Mouse (Mus musculus) embryonic fibroblast, embryonic 13.5 days (primary cell): ENCODE measurements around the gene Olfr798.

Experiments used
- CTCF ChIP-seq: IDR thresholded peaks from 2 replicates; pipeline ENCODE4 v1.5.1; 2011; ENCODE audit warnings: mild to moderate bottlenecking, control low read depth, low read length, moderate library complexity, borderline replicate concordance; ENCODE audit not compliant: insufficient read depth
- POLR2A ChIP-seq: IDR thresholded peaks from 2 replicates; pipeline ENCODE4 v1.6.1; 2011; ENCODE audit warnings: low read depth, mild to moderate bottlenecking, control low read depth, low read length, moderate library complexity

DNA sequence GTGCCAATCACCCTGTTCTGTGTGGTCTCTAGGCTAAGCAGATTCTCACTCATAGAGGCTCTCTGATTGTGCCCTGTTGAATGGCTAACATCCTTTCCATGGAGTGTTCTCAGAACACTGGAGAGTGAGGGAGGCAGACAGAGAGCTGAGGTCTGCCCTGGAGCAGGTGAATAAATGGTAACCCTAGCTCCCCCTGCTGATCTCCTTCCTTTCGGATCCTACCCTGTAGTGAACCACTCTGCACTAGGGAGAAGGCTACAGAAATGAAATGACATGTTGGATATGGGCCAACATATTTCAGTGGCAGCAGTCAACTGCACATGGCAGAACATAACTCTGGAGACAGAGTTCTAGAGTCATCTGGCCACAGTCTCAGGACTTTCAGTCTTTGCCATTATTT lies 6.0 kb downstream of the Olfr798 start:
- TF ChIP-seq CTCF: no peak
- TF ChIP-seq POLR2A: no peak
